Mouse (Mus musculus) common myeloid progenitor, adult 5-6 weeks (primary cell): Measurements from ENCODE around the gene Gm49345. TPM values are rescaled to one million over a fixed set of nuclear protein-coding genes. Genes with fewer than 3 reads are reported as not detected.
A peak's percentile ranks its signal among the peaks of the same experiment; 100 is the strongest.
"Not testable (repeated sequence)": the region's sequence is repeated elsewhere in the genome, so short reads cannot be mapped to it uniquely, and the experiment has no call there.

Source experiments
- ATAC-seq: replicated peaks from 2 replicates; pipeline ENCODE4 v1.8.0; 2016; ENCODE audit warnings: low read depth, mild to moderate bottlenecking, moderate TSS enrichment, inconsistent platforms; ENCODE audit not compliant: poor library complexity, severe bottlenecking
- total RNA-seq: library from RNA; stranded (forward); fragments of 200-1000, 187-1606 nt; gene quantifications from 2 replicates; pipeline ENCODE4 v1.2.3, GENCODE M21; 2017

Gm49345 gene
- total RNA-seq = not detected in 2 replicates

DNA sequence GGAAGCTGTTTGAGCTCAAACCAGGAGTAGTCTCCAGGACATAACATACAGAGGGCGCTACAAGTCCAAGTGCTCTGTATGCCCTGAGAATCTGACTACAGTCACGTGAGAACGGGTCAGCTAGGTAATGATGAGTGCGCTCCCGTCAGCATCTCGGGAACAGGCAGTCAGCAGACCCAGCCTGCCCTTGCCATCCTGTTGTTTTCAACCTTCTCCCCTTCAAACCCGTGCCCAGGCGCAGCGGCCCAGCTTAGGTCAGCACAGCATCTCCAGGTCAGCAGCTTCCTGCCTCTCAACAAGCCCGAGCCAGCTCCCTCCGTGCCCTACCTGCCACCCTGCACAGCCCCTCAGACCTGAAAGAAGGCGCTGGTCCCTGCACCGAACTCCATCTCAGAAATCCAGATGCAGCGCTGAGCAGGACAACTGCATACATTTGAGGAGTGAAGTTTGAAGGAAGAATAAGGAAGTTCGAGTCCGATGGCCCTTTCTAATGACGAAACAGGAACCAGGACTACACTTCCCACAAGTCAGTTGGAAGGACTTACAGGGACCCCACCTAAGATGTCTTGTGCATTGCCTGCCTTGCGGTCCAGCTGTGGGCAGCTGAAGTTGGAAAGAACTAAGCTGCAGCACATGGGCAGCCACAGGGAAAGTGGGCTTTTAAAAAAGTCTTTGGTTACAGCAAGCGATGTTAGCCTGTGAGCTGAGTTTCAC lies at the start of gene Gm49345, which contains the start of gene Zfp729a:
TSS of gene Gm49345 (minus strand) at position 476 of the 714 bp plus-strand sequence.
TSS of gene Zfp729a (minus strand) at position 498 of the 714 bp plus-strand sequence.
- ATAC-seq = peak; percentile 99

DNA sequence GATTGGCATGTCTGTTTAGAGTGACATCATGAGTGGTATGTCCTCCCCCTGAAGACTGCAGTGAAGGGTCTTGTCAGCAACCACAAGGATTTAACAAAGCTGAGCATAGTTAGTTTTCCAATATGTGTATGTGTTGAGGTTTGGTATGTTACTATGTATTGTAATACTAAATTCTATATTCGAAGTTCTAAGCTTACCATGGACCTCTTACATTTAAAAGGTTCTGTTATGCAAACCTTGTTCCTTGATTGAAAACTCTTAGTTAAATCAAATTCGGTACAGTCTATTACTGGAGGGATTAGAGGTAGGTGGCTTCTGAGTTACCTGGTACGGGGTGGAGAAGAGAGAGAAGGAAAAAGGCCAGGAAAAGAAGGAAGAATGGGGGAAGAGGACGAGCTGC lies 49.4 kb upstream of the Gm49345 start, which contains the start of gene Zfp738:
TSS of gene Zfp738 (minus strand) at position 101 of the 400 bp plus-strand sequence.
- no peak for ATAC-seq

DNA sequence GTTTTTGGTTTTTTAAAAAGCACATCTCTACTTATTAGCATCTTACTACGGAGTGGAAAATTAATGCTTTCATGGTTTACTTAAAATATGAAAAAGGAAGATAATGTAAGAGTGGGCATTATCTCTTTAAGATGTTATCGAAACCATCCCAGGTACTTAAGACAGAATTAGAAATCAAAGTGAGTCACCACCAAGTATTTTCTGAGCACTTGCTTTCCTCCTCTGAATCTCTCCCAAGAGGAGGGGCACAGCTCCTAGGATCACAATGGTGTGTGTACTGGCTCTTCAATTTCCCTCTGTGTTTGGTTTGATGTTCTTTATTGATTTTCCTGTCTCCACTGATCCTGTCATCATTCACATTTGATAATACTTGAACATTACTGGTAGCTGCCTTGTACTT lies 46.3 kb upstream of the Gm49345 start:
- not testable (repeated sequence) for ATAC-seq

DNA sequence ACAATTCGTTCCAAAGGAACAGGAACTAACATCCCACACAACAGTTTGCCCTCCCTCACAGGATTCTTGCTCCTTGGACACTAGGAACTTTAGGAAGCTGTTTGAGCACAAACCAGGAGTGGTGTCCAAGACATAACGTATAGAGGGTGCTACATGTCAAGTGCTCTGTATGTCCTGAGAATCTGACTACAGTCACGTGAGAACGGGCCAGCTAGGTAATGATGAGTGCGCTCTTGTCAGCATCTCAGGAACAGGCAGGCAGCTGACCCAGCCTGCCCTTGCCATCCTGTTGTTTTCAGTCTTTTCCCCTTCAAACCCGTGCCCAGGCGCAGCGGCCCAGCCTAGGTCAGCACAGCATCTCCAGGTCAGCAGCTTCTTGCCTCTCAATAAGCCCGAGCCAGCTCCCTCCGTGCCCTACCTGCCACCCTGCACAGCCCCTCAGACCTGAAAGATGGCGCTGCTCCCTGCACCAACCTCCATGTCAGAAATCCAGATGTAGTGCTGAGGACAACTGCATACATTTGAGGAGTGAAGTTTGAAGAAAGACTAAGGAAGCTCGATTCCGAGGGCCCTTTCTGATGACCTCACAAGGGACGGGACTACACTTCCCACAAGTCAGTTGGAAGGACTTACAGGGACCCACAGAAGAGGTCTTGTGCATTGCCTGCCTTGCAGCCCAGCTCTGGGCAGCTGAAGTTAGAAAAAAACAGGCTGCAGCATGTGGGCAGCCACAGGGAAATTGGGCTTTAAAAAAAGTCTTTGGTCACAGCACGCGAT lies 45.6 kb upstream of the Gm49345 start:
- ATAC-seq = peak; percentile 100

GRCm38 (mm10) chr13:67674902-67675301 lies 37.3 kb upstream of the Gm49345 start:
- ATAC-seq = no peak

- ATAC-seq = no peak
Measured at GRCm38 (mm10) chr13:67652496-67652895, 14.9 kb upstream of the Gm49345 start.

- ATAC-seq = no peak
Measured at GRCm38 (mm10) chr13:67610108-67610507, 27.5 kb downstream of the Gm49345 start.

DNA sequence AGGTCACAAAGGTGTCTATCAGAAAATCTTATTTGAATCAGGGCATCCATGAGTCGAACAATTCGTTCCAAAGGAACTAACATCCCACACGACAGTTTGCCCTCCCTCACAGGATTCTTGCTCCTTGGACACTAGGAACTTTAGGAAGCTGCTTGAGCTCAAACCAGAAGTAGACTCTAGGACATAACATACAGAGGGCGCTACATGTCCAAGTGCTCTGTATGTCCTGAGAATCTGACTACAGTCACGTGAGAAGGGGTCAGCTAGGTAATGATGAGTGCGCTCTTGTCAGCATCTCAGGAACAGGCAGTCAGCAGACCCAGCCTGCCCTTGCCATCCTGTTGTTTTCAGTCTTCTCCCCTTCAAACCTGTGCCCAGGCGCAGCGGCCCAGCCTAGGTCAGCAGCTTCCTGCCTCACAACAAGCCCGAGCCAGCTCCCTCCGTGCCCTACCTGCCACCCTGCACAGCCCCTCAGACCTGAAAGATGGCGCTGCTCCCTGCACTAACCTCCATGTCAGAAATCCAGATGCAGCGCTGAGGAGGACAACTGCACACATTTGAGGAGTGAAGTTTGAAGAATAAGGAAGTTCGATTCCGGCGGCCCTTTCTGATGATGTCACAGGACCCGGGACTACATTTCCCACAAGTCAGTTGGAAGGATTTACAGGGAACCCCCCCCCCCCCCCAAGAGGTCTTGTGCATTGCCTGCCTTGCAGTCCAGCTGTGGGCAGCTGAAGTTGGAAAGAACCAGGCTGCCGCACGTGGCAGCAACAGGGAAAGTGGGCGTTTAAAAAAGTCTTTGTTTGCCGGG lies 28.3 kb downstream of the Gm49345 start, which contains the start of gene Zfp729b:
TSS of gene Zfp729b (minus strand) at position 642 of the 811 bp plus-strand sequence.
- peak; percentile 93 for ATAC-seq

GRCm38 (mm10) chr13:67572591-67573189 lies 64.9 kb downstream of the Gm49345 start:
- no peak for ATAC-seq

GRCm38 (mm10) chr13:67553730-67554129 lies 83.8 kb downstream of the Gm49345 start, which contains the start of gene Zfp748:
TSS of gene Zfp748 (minus strand) at chr13:67553830.
- ATAC-seq = no peak

DNA sequence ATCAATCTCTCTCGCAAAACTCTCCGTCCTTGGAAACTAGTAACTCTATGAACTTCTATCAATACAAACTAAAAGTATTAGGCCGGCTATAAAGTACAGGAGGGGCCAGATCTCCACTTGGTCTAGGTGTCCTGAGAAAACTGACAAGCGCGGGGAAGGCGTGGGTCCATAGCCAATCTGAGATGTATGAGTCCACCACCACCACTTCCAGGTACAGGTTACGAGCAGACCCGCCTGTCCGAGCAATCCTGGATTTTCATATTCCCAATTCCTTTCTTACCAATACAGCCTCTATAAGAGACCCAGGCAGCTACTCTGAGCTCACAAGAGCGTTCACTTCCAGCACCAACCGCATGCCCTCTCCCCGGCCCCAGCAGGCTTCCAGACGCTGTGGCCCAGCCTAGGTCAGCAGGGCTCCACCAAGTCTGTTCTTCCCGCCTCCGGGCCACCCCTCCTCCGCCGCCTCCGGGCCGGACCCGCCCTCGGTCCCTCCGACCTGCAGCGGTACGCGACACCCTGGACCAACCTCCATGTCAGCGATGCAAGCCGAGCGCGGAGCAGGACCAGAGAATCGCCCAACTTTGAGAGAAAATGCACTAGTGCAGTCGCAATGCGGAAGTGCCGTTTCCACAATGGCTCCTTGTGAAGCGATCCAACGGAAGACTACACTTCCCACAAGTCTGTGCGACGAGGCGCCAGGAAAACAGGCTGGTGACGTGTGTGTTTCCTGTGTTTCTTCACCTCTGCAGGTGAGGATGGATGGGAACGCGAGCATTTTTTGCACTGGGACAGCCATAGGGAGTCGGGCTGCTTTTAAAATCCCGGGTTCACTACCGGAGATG lies 84.8 kb downstream of the Gm49345 start:
- ATAC-seq = peak; percentile 99

GRCm38 (mm10) chr13:67545941-67546340 lies 91.6 kb downstream of the Gm49345 start:
- no peak for ATAC-seq

Other genes with a start within 250 kb of the Gm49345 start
- gene Zfp429, start 237.9 kb downstream of the Gm49345 start, total RNA-seq = 5.3 and 6.3 TPM in 2 replicates
- gene Zfp459, start 216.4 kb downstream of the Gm49345 start, total RNA-seq = 1.2 and 6.1 TPM in 2 replicates
- 13.8 and 14.0 TPM in 2 replicates for gene Zfp874a, start 186.1 kb downstream of the Gm49345 start, total RNA-seq
- 10.3 and 15.4 TPM in 2 replicates for gene Zfp874b, start 153.5 kb downstream of the Gm49345 start, total RNA-seq
- 7.9 and 8.4 TPM in 2 replicates for gene Zfp58, start 137.2 kb downstream of the Gm49345 start, total RNA-seq
- not detected in 2 replicates for gene Gm26965, start 111.6 kb downstream of the Gm49345 start, total RNA-seq
- 16.8 and 17.2 TPM in 2 replicates for gene Zfp87, start 111.6 kb downstream of the Gm49345 start, total RNA-seq
- gene Zfp748, start 83.9 kb downstream of the Gm49345 start, total RNA-seq = 12.3 and 13.6 TPM in 2 replicates
- 27.2 and 27.6 TPM in 2 replicates for gene Zfp729b, start 28.1 kb downstream of the Gm49345 start, total RNA-seq
- 15.5 and 18.8 TPM in 2 replicates for gene Zfp729a, start within 50 bp of the Gm49345 start, total RNA-seq
- 25.2 and 26.0 TPM in 2 replicates for gene Zfp738, start 49.3 kb upstream of the Gm49345 start, total RNA-seq
- 14.5 and 21.5 TPM in 2 replicates for gene Zfp65, start 91.4 kb upstream of the Gm49345 start, total RNA-seq
- gene Zfp85, start 117.5 kb upstream of the Gm49345 start, total RNA-seq = 2.4 and 8.6 TPM in 2 replicates
- gene Zfp493, start 141.9 kb upstream of the Gm49345 start, total RNA-seq = 3.0 and 3.2 TPM in 2 replicates
- 7.2 and 9.0 TPM in 2 replicates for gene Zfp273, start 176.0 kb upstream of the Gm49345 start, total RNA-seq
- gene Gm10037, start 193.3 kb upstream of the Gm49345 start, total RNA-seq = not detected in 2 replicates
- not detected in 2 replicates for gene BC048507, start 225.6 kb upstream of the Gm49345 start, total RNA-seq